Comparison of ENCODE assay signal across 12 mouse cellular contexts in genomic region chr10:61232858-61233567, GRCm38 (mm10). TPM values are rescaled to one million over a fixed set of nuclear protein-coding genes. Genes with fewer than 3 reads are reported as not detected.
DNase-seq lines count a peak whose midpoint lies in the region; ATAC-seq and TF ChIP-seq lines count a peak whose summit lies in the region.
"Had no signal": no experiment of that assay in that cellular context is flagged by ENCODE, and none has a peak within 500 bp of the region (broad histone marks: within the 10 kb centered on the region; RNA-seq: fewer than 3 reads in every experiment).

No protein-coding gene starts in this region.

- no peaks in the 10 kb centered on the region for H3K4me1 ChIP-seq in heart, embryonic 16.5 days (ENCODE audit: control insufficient read depth, insufficient read depth, low read length)
- H3K4me1 ChIP-seq in ES-Bruce4 (ENCODE audit: control insufficient read depth, insufficient read depth, low read length): peaks cover 18% of the 10 kb centered on the region

- no peak for TF ChIP-seq POLR2A in ES-Bruce4 (IDR thresholded peaks at IDR 0.05; ENCODE audit: insufficient read depth, low read length)

- no peak overlapping the region for H3K4me2 ChIP-seq in heart, embryonic 16.5 days (ENCODE audit: low read depth, low read length)

- DNase-seq in heart, postnatal 14 days: no peak
- DNase-seq in induced T-regulatory cell, adult 2 months (ENCODE audit: low read depth): peak; percentile 31
- DNase-seq in layer of hippocampus, adult 18-20 months (ENCODE audit: low spot score in 2 of 2): no peak
- DNase-seq in retina, postnatal 1 day: no peak
- DNase-seq: adrenal gland, postnatal 25 days; heart, adult 11 months; spleen, adult 18-20 months had no signal

- 0 out of 2 replicates have a peak, but pooled peaks have one; percentile 29 for TF ChIP-seq EP300 in ES-Bruce4 (IDR thresholded peaks at IDR 0.05; ENCODE audit: insufficient read depth, low read depth, low read length)

- peak; percentile 54 for ATAC-seq in heart, embryonic 16.5 days (replicated peaks; ENCODE audit: extremely low read depth, insufficient read depth, low FRiP score)
- ATAC-seq in neutrophil, adult 5-6 weeks (ENCODE audit: extremely low read depth, insufficient number of reproducible peaks, low FRiP score, poor library complexity, severe bottlenecking): peak; percentile 52; the same call in 1 of the 2 replicates
- no peak for ATAC-seq in megakaryocyte progenitor cell, adult 5-6 weeks (replicated peaks; ENCODE audit: poor library complexity)

- 54% methylated on average over 7 of the region's 7 CpGs for WGBS in heart, embryonic 16.5 days

- TF ChIP-seq CTCF in ES-Bruce4 (IDR thresholded peaks at IDR 0.05; ENCODE audit: low read depth, low read length): no peak

- intact Hi-C loops in heart, postnatal 14 days (cut with DNase I): no loop called here

- H3K27ac ChIP-seq in heart, embryonic 16.5 days (ENCODE audit: low read length): no peak overlapping the region
- H3K27ac ChIP-seq in ES-Bruce4 (ENCODE audit: insufficient read depth, low read length): no peak overlapping the region; the same call in 1 of the 2 replicates
- H3K27ac ChIP-seq: kidney, postnatal 0 days had no signal

- no peaks in the 10 kb centered on the region for H3K36me3 ChIP-seq in heart, embryonic 16.5 days (ENCODE audit: control insufficient read depth, insufficient read depth)
- no peaks in the 10 kb centered on the region for H3K36me3 ChIP-seq in ES-Bruce4 (ENCODE audit: control insufficient read depth, insufficient read depth, low read length, poor library complexity, severe bottlenecking)

- no peaks in the 10 kb centered on the region for H3K9me3 ChIP-seq in heart, embryonic 16.5 days (replicated peaks; ENCODE audit: control insufficient read depth, low read length)
- H3K9me3 ChIP-seq in ES-Bruce4 (replicated peaks; ENCODE audit: control insufficient read depth, insufficient read depth, low read length, poor library complexity, severe bottlenecking): no peaks in the 10 kb centered on the region

- no peak overlapping the region for H3K9ac ChIP-seq in heart, embryonic 16.5 days (ENCODE audit: low read length)
- no peak overlapping the region for H3K9ac ChIP-seq in ES-Bruce4 (ENCODE audit: low read depth, poor library complexity, severe bottlenecking)

- no peaks in the 10 kb centered on the region; the same call in 1 of the 2 replicates for H3K27me3 ChIP-seq in heart, embryonic 16.5 days (ENCODE audit: control insufficient read depth, insufficient read depth, low read length)
- no peaks in the 10 kb centered on the region for H3K27me3 ChIP-seq in ES-Bruce4 (ENCODE audit: control insufficient read depth, insufficient read depth, low read length, poor library complexity, severe bottlenecking)

- no peak overlapping the region for H3K4me3 ChIP-seq in heart, embryonic 16.5 days (ENCODE audit: low read length)
- no peak overlapping the region for H3K4me3 ChIP-seq in ES-Bruce4 (ENCODE audit: low read depth, low read length)

RNA-seq across cellular contexts. Expression of gene Adamts14, which starts 40.2 kb away (rescaled TPM):
- polyA plus RNA-seq in heart, embryonic 16.5 days (2015; fragmentation: Nextera tagmentation; extraction: Ambion mirVana): 1.8 TPM in 2 replicates
- total RNA-seq in heart, postnatal 14 days (2021): 1 to 10 TPM; 3.5 to 4.3 TPM
- polyA plus RNA-seq in ES-Bruce4 (2011; ENCODE audit: insufficient read depth, insufficient read length, low read depth, missing spikeins): 3.7 and 4.2 TPM in 2 replicates
- 0.61 and 0.93 TPM in 2 replicates for total RNA-seq in neutrophil, adult 5-6 weeks (2017)
- 1 to 10 TPM; 1.2 to 1.4 TPM for total RNA-seq in layer of hippocampus, adult 18-20 months (2021)
- not detected in 2 replicates for total RNA-seq in megakaryocyte progenitor cell, adult 5-6 weeks (2015)
- 0.10 TPM in 1 of 2 replicates, not detected in the other for total RNA-seq in megakaryocyte progenitor cell, adult 5-6 weeks (2017)
